Mouse (Mus musculus) testis, postnatal 14 days (tissue): ENCODE data around the gene Htr1d.

Experiments used
- DNase-seq: peaks from one replicate; pipeline ENCODE4 v3.0.0; 2021; ENCODE audit warnings: low spot score

The Htr1d gene

DNA sequence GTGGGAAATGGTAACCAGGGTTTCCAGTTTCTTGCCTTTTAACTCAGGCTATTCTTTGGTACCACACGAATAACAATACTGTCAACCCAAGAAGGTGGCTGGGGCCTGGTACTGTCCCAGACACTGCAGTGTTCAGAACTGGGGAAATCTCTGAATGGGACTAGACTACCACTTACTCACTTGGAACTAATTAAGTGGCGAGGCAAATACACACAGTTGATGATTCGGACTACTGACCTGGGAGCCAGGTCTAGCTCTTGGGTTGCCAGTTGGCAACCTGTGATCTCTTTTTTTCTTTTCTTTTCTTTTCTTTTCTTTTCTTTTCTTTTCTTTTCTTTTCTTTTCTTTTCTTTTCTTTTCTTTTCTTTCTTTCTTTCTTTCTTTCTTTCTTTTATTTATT lies 29.0 kb downstream of the Htr1d start:
- DNase-seq: no peak

DNA sequence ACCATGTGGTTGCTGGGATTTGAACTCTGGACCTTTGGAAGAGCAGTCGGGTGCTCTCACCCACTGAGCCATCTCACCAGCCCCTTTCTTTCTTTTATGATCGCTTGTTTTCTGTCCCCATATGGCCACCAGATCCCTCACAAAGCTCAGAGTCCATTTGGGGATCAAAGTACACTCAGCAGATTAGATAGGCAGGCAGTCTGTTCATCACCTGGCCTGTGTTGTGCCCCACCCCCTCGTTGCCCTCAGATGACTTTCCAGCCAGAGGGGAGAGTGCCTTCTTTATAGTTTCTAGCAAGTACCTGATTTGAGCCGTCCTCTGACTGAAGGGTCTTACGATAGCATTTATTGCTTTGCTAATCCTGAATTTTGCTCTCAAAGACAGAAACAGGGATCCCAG lies 29.5 kb downstream of the Htr1d start:
- no peak for DNase-seq

DNA sequence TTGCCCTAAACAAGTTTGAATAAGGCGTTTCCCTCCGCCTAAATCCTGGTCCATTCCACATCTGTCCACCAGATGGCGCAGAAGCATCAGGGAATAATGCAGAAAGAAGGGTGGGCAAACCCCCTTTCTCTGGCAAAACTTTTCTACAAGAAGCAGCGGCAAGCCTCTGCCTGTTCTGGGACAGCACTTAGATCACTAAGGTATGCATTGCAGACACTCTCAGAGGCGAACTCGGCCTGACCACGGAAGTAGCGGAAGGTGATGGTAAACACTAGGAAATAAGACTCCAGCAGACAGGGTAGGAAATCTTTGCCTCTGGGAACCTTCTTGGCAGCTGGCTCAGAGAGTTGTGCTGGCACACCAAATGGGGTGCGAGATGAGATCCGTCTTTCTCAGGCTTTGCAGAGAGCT lies 31.5 kb downstream of the Htr1d start:
- DNase-seq: peak; percentile 70

DNA sequence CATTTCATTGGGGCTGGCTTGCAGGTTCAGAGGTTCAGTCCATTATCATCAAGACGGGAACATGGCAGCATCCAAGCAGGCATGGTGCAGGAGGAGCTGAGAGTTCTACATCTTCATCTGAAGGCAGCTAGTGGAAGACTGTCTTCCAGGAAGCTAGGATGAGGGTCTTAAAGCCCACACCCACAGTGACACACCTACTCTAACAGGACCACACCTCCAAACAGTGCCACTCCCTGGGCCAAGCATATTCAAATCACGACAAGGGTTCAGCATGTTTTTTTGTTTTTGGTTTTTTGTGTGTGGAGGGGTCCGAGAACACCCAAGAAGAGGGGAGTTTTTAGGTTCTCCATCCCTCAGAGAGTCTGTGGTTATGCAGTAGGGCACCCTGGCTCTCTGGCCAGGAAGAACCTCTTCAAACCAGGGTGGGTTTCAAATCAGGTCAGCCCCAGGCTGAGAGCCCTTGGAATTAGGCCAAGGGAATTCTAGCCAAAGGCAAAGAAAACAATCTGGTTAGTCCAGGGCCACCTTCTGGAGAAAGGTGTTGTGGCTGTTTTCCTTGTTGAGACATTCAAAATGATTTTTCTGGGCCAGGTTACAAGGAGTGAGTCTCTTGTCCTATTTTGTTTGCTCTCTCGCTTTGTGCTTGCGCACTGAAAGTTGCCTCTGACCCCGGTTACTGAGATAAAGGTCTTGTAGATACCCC lies 33.3 kb downstream of the Htr1d start:
- DNase-seq: no peak

- no peak for DNase-seq
Observed at GRCm38 (mm10) chr4:136458276-136458675, 35.0 kb downstream of the Htr1d start.

DNA sequence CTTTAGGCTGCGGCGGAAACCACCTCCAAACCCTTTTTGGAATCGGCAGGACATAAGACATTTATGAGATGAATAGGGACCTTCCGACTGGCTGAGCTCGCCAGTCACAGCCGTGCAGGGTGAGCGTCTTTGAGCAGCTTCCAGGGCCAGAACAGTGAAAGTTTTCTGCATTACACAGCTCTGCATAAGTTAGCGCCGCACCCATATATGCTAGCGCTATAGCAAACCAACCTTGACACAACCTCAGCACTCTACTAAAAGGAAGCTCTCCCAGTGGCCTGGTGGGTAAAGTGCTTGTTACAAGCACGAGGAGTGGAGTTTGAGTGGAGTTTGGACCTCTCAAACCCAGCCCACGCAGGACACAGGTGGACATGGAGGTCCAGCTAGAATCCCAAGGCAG lies 35.9 kb downstream of the Htr1d start:
- DNase-seq: no peak

- no peak for DNase-seq
Observed at GRCm38 (mm10) chr4:136461206-136461605, 37.9 kb downstream of the Htr1d start.

- no peak for DNase-seq
Observed at GRCm38 (mm10) chr4:136461761-136462085, 38.4 kb downstream of the Htr1d start.

- peak; percentile 58 for DNase-seq
Observed at GRCm38 (mm10) chr4:136462086-136462838, 38.9 kb downstream of the Htr1d start, which contains the start of gene 6030445D17Rik. 6030445D17Rik (plus strand) TSS chr4:136462250.

DNA sequence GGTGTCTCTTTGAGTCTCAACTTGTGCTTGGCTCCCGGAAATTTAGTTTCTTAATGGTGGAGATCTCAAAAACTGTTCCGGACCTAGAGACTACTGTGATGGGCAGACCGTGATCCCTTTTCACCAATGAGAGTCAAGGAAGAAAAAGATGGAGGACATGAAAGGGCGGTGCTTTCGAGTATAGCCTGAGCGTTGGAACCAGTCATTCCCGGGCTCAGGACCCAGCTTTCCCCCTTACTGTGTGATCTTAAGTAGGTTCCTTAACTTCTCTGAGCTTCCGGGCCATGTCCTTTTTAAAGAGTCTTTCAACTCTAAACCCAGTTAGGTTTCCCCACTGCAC lies 39.5 kb downstream of the Htr1d start:
- no peak for DNase-seq

DNA sequence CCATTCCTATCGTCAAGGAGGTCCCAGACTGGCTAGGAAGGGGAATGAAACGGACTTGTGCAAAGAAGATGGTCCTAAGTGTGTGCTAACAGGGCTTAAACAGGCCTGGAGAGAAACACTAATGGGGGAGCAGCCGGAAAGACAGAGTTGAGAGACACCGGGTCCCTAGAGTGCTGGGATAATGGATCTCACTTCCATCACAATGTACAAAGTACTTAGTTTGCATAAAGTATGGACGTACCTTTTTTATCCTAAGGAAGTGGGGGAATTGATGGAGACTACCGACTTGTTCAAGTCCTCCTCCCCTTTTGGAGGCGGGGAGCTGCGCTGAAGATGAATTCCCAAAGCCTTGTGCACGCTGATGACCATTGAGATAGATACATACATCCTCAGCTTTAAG lies 40.1 kb downstream of the Htr1d start:
- no peak for DNase-seq

DNA sequence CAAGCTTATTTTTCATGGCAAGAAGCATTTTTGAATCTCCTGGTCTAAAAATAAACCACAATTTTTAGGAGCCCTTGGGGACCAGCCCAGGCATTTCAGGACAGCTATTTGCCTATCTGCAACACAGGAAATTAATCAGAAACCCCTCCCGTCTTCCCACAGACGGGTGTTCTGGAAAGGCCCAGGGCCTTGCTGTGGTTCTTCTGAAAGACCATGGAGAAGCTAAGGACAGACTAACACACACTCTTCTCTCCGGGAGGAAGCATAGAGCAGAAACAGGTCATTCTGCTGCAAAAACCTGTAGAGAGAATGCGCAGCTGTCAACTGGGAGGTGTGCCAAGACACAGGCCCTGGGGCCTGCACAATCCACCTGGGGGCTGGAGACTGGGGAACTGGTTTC lies 42.9 kb downstream of the Htr1d start:
- peak; percentile 37 for DNase-seq

DNA sequence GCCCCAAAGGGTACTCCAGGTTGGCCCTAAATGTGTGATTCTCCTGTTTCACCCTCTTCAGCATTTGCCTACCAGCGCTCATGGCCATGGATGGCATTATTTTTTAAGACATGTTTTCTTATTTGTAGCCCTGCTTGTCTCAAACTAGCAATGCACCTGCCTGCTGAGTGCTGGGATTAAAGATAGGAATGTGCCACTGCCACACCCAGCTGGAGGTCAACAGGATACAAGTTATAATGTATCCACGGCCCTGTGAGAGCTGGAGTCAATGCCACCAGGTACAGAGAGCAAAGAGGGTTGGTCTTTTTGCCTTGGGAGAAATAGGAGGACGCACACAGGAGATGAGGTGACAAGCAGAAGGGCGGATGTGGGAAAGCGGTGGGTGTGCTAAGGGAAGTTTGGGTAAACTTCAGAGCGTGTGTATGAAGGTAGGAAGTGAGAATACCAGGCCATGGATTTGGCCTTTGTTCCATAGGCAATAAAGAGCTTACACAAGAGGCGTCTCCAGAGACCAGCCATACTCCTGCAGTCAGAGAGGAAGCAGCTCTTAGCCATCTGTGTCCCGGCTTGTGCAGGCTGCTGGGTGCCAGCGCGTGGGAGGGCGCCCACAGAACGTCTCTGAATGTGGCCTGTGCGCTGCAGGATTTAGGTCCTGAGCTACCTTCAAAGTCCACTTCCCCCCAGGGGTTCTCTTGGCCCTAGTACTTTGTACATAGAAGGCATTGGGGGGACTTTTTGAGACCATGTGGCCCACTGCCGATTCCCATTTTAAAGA lies 45.4 kb downstream of the Htr1d start:
- peak; percentile 54 for DNase-seq

DNA sequence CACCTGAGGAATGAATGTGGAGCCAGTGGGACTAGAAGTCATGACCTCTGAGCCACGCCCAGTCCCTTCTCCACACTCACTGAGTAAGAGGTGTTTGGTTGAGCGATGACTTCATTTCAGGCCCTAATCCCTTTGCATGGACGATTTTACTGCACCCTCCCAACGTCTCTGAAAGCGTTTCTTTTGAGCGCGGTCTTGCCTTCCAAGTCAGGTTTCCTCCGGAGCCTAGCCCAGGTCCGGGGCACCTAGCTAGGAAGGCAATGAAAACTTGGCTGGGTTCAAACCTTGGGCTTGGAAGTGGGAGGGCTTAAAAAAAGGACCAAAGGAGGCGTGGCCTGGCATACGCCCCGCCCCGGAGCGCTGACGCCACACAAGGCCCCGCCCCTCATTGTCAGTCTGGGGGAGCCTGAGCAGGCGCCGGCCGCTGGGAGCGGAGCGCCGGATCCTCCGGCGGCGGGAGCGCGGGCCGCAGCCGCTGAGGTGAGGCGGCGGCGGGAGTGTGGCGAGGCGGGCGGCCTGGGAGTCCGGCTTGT lies 46.1 kb downstream of the Htr1d start, which contains the start of gene Luzp1:
TSS of gene Luzp1 (plus strand) at position 391 of the 533 bp plus-strand sequence.
- peak; percentile 94 for DNase-seq

GRCm38 (mm10) chr4:136469941-136470346 lies 46.6 kb downstream of the Htr1d start:
- no peak for DNase-seq

DNA sequence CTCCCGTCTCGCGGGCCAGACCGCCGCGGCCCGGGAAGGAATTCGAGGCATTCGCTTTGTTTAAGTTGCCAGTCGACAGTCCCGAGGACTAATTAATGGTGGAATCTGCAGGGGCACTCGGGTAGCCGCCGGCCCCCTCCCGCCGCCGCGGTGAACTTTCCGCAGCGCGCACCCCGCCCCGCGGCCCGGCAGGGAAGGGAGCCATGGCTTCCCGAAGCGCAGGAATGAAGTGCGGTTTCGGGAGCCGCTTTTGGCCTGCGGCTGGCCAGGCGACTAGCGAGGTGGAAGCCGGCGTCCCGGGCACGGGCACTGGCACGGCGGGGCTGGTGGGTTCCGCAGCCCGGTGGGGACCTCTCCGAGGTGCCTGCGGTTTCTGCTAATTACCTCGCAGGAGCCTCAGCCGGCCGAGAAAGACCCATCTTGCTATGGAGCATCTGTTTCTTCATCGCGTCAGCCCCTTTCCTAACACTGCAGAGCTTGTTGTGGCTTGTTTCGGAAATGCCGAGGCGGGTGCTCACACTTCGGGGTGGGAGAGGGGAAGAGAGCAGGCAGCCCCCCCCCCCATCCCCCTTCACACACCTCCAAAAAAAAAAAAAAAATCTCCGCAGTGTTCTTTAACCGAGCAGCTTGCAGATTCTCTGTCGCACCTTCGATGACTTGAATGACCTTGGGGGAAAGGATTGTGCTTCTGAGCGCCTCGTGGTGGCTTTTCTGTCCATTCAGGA lies 47.2 kb downstream of the Htr1d start:
- peak; percentile 66 for DNase-seq

DNA sequence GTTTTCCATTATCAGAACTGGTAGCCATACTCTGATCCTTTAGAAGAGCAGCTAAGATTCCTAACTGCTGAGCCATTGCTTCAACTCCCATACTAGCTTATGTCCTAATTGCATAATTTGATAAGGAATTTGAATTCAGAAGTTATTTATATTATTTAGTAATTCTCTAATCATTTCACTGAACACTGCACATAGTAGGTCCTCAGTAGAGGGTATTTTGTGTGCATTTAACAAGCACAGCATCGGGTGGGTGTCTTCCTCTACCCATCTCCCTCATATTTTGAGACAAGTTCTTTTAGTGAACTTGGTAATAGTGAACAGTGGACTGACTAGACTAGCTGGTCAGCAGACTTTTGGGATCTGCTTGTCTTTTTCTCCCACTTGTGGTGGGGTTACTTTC lies 53.4 kb downstream of the Htr1d start:
- DNase-seq: no peak

GRCm38 (mm10) chr4:136486549-136486948 lies 63.2 kb downstream of the Htr1d start:
- DNase-seq: no peak
